Comparison of ENCODE assay signal across 8 mouse cellular contexts in genomic region chr2:29054991-29055390, GRCm38 (mm10). TPM values are rescaled to one million over a fixed set of nuclear protein-coding genes. Genes with fewer than 3 reads are reported as not detected.
A peak's percentile ranks its signal among the peaks of the same experiment; 100 is the strongest.
DNase-seq lines count a peak whose midpoint lies in the region; ATAC-seq and TF ChIP-seq lines count a peak whose summit lies in the region.

Gene Cfap77, minus strand, starts transcription at chr2:29055066.

- TF ChIP-seq EP300 in liver, postnatal 0 days (IDR thresholded peaks at IDR 0.05; ENCODE audit: low read depth) = no peak

- no peak within 1 kb of the TSS for H3K27ac ChIP-seq in cortical plate, adult 2 months (ENCODE audit: insufficient read depth, low read length)
- no peak within 1 kb of the TSS for H3K27ac ChIP-seq in kidney, embryonic 14.5 days (ENCODE audit: low read depth, low read length)
- no peak within 1 kb of the TSS for H3K27ac ChIP-seq in liver, postnatal 0 days (ENCODE audit: low read depth)
- H3K27ac ChIP-seq in neural tube, embryonic 12.5 days = no peak within 1 kb of the TSS
- no peak within 1 kb of the TSS for H3K27ac ChIP-seq in thymus, adult 2 months (ENCODE audit: control insufficient read depth, insufficient read depth, low read length)

- peaks cover 9% of the 10 kb centered on the region for H3K27me3 ChIP-seq in kidney, embryonic 14.5 days (ENCODE audit: control insufficient read depth, insufficient read depth, low read length)
- H3K27me3 ChIP-seq in liver, postnatal 0 days (ENCODE audit: insufficient read depth, low read length) = peaks cover 10% of the 10 kb centered on the region; the same call in 1 of the 2 replicates
- H3K27me3 ChIP-seq in neural tube, embryonic 12.5 days (replicated peaks) = peaks cover 22% of the 10 kb centered on the region
- H3K27me3 ChIP-seq in thymus, adult 2 months (ENCODE audit: control insufficient read depth, insufficient read depth, low read length) = no peaks in the 10 kb centered on the region

- WGBS in kidney, embryonic 14.5 days = 1% methylated on average over 25 of the region's 25 CpGs
- WGBS in liver, postnatal 0 days (ENCODE audit: insufficient replicate concordance) = under 1% methylated on average over 25 of the region's 25 CpGs
- under 1% methylated on average over 25 of the region's 25 CpGs for WGBS in neural tube, embryonic 12.5 days
- WGBS in thymus, adult 2 months = 0% methylated on average over 25 of the region's 25 CpGs

- peak; percentile 31 for DNase-seq in ovary, postnatal 10 days (ENCODE audit: low spot score)
- DNase-seq in ovary, adult 18-20 months (ENCODE audit: low spot score) = no peak
- DNase-seq in heart, adult 8-10 months (ENCODE audit: low spot score) = peak; percentile 53
- peak; percentile 74 for DNase-seq in liver, postnatal 0 days
- DNase-seq in thymus, adult 2 months = peak; percentile 83

- peak within 1 kb of the TSS; percentile 33 for H3K4me3 ChIP-seq in cortical plate, adult 2 months (ENCODE audit: insufficient read depth, low read length)
- H3K4me3 ChIP-seq in kidney, embryonic 14.5 days (ENCODE audit: low read length) = peak within 1 kb of the TSS; percentile 45
- peak within 1 kb of the TSS; percentile 56 for H3K4me3 ChIP-seq in liver, postnatal 0 days (ENCODE audit: low read depth, low read length)
- H3K4me3 ChIP-seq in neural tube, embryonic 12.5 days = peak within 1 kb of the TSS; percentile 43
- peak within 1 kb of the TSS; percentile 61 for H3K4me3 ChIP-seq in thymus, adult 2 months (ENCODE audit: control insufficient read depth, insufficient read depth, low read length)

- TF ChIP-seq POLR2A in cortical plate, adult 2 months (IDR thresholded peaks at IDR 0.05; ENCODE audit: extremely low read depth, insufficient read depth, low read length) = no peak
- TF ChIP-seq POLR2A in thymus, adult 2 months (IDR thresholded peaks at IDR 0.05; ENCODE audit: control insufficient read depth, extremely low read depth, insufficient read depth, low read length, poor library complexity) = no peak

- H3K4me1 ChIP-seq in cortical plate, adult 2 months (ENCODE audit: control insufficient read depth, insufficient read depth, low read length) = no peaks in the 10 kb centered on the region
- peaks cover 9% of the 10 kb centered on the region for H3K4me1 ChIP-seq in kidney, embryonic 14.5 days (ENCODE audit: control insufficient read depth, insufficient read depth, low read length)
- H3K4me1 ChIP-seq in liver, postnatal 0 days (ENCODE audit: insufficient read depth) = peaks cover 15% of the 10 kb centered on the region
- peaks cover 8% of the 10 kb centered on the region for H3K4me1 ChIP-seq in neural tube, embryonic 12.5 days
- H3K4me1 ChIP-seq in thymus, adult 2 months (replicated peaks; ENCODE audit: control insufficient read depth, insufficient read depth, low read length) = peaks cover 14% of the 10 kb centered on the region

- no peaks in the 10 kb centered on the region for H3K36me3 ChIP-seq in kidney, embryonic 14.5 days (ENCODE audit: control insufficient read depth, insufficient read depth, low read length)
- no peaks in the 10 kb centered on the region for H3K36me3 ChIP-seq in liver, postnatal 0 days (replicated peaks; ENCODE audit: insufficient read depth, low read length)
- H3K36me3 ChIP-seq in neural tube, embryonic 12.5 days = no peaks in the 10 kb centered on the region
- no peaks in the 10 kb centered on the region for H3K36me3 ChIP-seq in thymus, adult 2 months (ENCODE audit: control insufficient read depth, insufficient read depth, low read length)

- H3K9me3 ChIP-seq in kidney, embryonic 14.5 days (ENCODE audit: control insufficient read depth, low read length) = no peaks in the 10 kb centered on the region
- no peaks in the 10 kb centered on the region for H3K9me3 ChIP-seq in liver, postnatal 0 days (ENCODE audit: low read length)
- H3K9me3 ChIP-seq in neural tube, embryonic 12.5 days = no peaks in the 10 kb centered on the region

- peak within 1 kb of the TSS; percentile 58 for H3K9ac ChIP-seq in kidney, embryonic 14.5 days (ENCODE audit: low read depth, low read length)
- H3K9ac ChIP-seq in liver, postnatal 0 days (replicated peaks) = peak within 1 kb of the TSS; percentile 54; the same call in 1 of the 2 replicates
- H3K9ac ChIP-seq in neural tube, embryonic 12.5 days = peak within 1 kb of the TSS; percentile 52; the same call in 1 of the 2 replicates

- ATAC-seq in kidney, embryonic 14.5 days (ENCODE audit: low FRiP score, low TSS enrichment) = peak; percentile 56
- ATAC-seq in liver, postnatal 0 days = peak; percentile 67
- ATAC-seq in neural tube, embryonic 12.5 days (ENCODE audit: low FRiP score, low read depth) = peak; percentile 27; the same call in 1 of the 2 replicates

- no peak for TF ChIP-seq CTCF in cortical plate, adult 2 months (IDR thresholded peaks at IDR 0.05; ENCODE audit: extremely low read depth, insufficient read depth, low read length)
- TF ChIP-seq CTCF in liver, postnatal 0 days (IDR thresholded peaks at IDR 0.05; ENCODE audit: low read depth) = no peak
- TF ChIP-seq CTCF in thymus, adult 2 months (IDR thresholded peaks at IDR 0.05; ENCODE audit: borderline replicate concordance, control insufficient read depth, extremely low read depth, insufficient read depth, low read length, poor library complexity) = no peak

- H3K4me2 ChIP-seq in kidney, embryonic 14.5 days (replicated peaks; ENCODE audit: low read depth, low read length) = peak within 1 kb of the TSS; percentile 86
- H3K4me2 ChIP-seq in liver, postnatal 0 days (ENCODE audit: low read depth, low read length) = peak within 1 kb of the TSS; percentile 94
- H3K4me2 ChIP-seq in neural tube, embryonic 12.5 days (replicated peaks) = peak within 1 kb of the TSS; percentile 83

RNA-seq across cellular contexts. Expression of gene Cfap77, which starts in this region (rescaled TPM):
- 0.15 TPM in 1 of 2 replicates, not detected in the other for polyA plus RNA-seq in cortical plate, adult 2 months (2012; rRNA removed)
- total RNA-seq in heart, adult 8-10 months (2022) = not detected
- 0.37 and 0.51 TPM in 2 replicates for polyA plus RNA-seq in kidney, embryonic 14.5 days (2014; fragmentation: Nextera tagmentation; extraction: Ambion mirVana)
- polyA plus RNA-seq in liver, postnatal 0 days (2015; fragmentation: Nextera tagmentation; extraction: Ambion mirVana) = 0.06 TPM in 1 of 2 replicates, not detected in the other
- 0.22 and 0.28 TPM in 2 replicates for polyA plus RNA-seq in neural tube, embryonic 12.5 days (2016; fragmentation: Nextera tagmentation; extraction: Ambion mirVana)
- polyA plus RNA-seq in thymus, adult 2 months (2012; rRNA removed) = 0.38 and 0.48 TPM in 2 replicates

Comparison
In these comparisons a context has a peak if more than half of its experiments do, and no peak if none do; other contexts are left out.
1. Peak in DNase-seq in heart, adult 8-10 months; RNA of the gene not detected or under 1 TPM.
2. Peak in ATAC-seq, H3K4me3 ChIP-seq, H3K9ac ChIP-seq and H3K4me2 ChIP-seq in kidney, embryonic 14.5 days; RNA of the gene not detected or under 1 TPM.
3. Peak in DNase-seq, ATAC-seq, H3K4me3 ChIP-seq, H3K9ac ChIP-seq and H3K4me2 ChIP-seq in liver, postnatal 0 days; RNA of the gene not detected or under 1 TPM.
4. Peak in ATAC-seq, H3K4me3 ChIP-seq, H3K9ac ChIP-seq and H3K4me2 ChIP-seq in neural tube, embryonic 12.5 days; RNA of the gene not detected or under 1 TPM.
5. Peak in DNase-seq and H3K4me3 ChIP-seq in thymus, adult 2 months; RNA of the gene not detected or under 1 TPM.